Mouse (Mus musculus) embryonic facial prominence, embryonic 14.5 days (tissue): ENCODE measurements around the gene Gm20696. TPM values are rescaled to one million over a fixed set of nuclear protein-coding genes. Genes with fewer than 3 reads are reported as not detected.
A peak's percentile ranks its signal among the peaks of the same experiment; 100 is the strongest.

Experiments used
- ATAC-seq: fragments of 200-750 bp; cut with Nextera tagmentation; 2 replicates; pipeline ENCODE4 v1.8.0; 2017; ENCODE audit warnings: low read depth, moderate number of reproducible peaks, moderate TSS enrichment
- DNase-seq: peaks from one replicate; pipeline ENCODE4 v3.0.0-alpha.2; 2015; ENCODE audit warnings: low spot score
- H3K27ac ChIP-seq: fragments of 300-500 bp; sonication (generic); replicated peaks from 2 replicates; pipeline ENCODE4 v1.5.1; 2014; ENCODE audit warnings: low read depth, mild to moderate bottlenecking, low read length, moderate library complexity
- H3K27me3 ChIP-seq: fragments of 300-500 bp; sonication (generic); replicated peaks from 2 replicates; pipeline ENCODE4 v1.6.1; 2014; ENCODE audit warnings: low read length; ENCODE audit not compliant: control insufficient read depth, insufficient read depth
- H3K36me3 ChIP-seq: fragments of 300-500 bp; sonication (generic); 2 replicates; pipeline ENCODE4 v1.6.1; 2014; ENCODE audit warnings: low read length, mixed read lengths; ENCODE audit not compliant: control insufficient read depth, insufficient read depth
- H3K4me1 ChIP-seq: fragments of 300-500 bp; sonication (generic); 2 replicates; pipeline ENCODE4 v1.6.1; 2014; ENCODE audit warnings: antibody characterized with exemption, low read length; ENCODE audit not compliant: control insufficient read depth, insufficient read depth
- H3K4me2 ChIP-seq: fragments of 300-500 bp; sonication (generic); 2 replicates; pipeline ENCODE4 v1.6.1; 2014; ENCODE audit warnings: low read depth, mild to moderate bottlenecking, low read length, moderate library complexity, mixed read lengths
- H3K4me3 ChIP-seq: fragments of 300-500 bp; sonication (generic); 2 replicates; pipeline ENCODE4 v1.5.1; 2014; ENCODE audit warnings: low read depth, mild to moderate bottlenecking, low read length
- H3K9ac ChIP-seq: fragments of 300-500 bp; sonication (generic); 2 replicates; pipeline ENCODE4 v1.6.1; 2014; ENCODE audit warnings: low read depth, mild to moderate bottlenecking, low read length, moderate library complexity, mixed read lengths
- H3K9me3 ChIP-seq: fragments of 300-500 bp; sonication (generic); 2 replicates; pipeline ENCODE4 v1.6.1; 2016; ENCODE audit warnings: low read length; ENCODE audit not compliant: control insufficient read depth
- WGBS: fragments of 180-500 bp; shearing (Covaris S2); extraction: QIAGEN DNeasy Blood & Tissue Kit; methylation state at CpG from one replicate; pipeline ENCODE4 v1.1.7; 2014; 5-methylcytosine and 5-hydroxymethylcytosine counted together
- polyA plus RNA-seq: library from polyadenylated mRNA; unstranded; fragments of >200 nt; fragmentation: Nextera tagmentation; extraction: Ambion mirVana; gene quantifications from 2 replicates; pipeline ENCODE4 v1.2.1, GENCODE M21; 2014

The Gm20696 gene
- polyA plus RNA-seq, 1 experiment from 2014 or later: 3.0 TPM

DNA sequence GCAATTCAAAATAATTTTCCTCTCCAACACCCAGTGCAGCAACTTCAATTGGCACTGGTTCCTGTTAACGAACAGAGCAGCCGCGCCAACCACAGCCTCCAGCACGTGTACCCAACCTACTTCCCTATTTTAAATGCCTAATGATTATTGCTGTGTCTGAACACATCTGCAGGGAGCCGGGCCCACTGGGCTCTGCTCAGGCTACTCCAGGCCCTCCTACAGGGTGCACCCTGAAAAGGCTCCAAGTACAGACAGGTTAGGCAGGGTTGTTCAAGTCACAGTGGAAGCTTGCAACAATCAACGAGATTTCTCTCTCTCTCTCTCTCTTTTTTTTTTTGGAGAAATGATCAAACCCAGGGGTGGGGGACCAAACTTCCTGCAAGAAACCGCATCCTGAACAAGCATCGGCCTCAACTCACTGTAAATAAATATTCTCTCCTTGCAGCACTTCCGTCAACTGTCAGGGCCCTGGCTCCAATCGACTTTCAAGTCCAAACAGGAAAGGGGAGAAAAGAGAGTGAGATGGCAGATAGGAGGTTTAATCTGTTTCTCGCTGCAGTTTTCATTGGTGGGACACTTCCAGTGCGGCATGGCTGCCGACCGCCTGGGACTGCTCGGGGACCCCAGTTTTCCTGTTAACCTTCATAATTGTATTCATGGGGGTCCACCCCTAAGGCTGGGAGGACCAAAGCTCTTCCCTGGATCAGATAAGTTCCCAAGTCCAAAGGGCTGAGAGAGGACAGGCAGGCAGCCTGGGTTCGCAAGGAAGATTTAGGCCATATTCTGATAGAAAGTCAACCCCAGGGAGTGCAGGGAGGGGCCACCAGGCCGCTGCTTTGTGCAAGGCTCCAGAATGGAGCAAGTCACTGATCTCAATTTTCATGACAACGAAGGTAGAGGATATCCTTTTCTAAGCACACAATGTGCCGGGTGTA, 277.6 kb downstream of the Gm20696 start:
- Histone ChIP-seq H3K9me3 (no peaks in the 10 kb centered on the region), H3K4me1 (peaks cover 12% of the 10 kb centered on the region), H3K4me2 (no peak overlapping the region), H3K9ac (no peak overlapping the region), H3K4me3 (no peak overlapping the region), H3K27me3 (no peaks in the 10 kb centered on the region), H3K36me3 (no peaks in the 10 kb centered on the region), H3K27ac (peak overlapping the region; percentile 68)
- 57% methylated on average over 19 of the region's 19 CpGs for WGBS
- ATAC-seq (peak; percentile 67), DNase-seq (peak; percentile 59)

DNA sequence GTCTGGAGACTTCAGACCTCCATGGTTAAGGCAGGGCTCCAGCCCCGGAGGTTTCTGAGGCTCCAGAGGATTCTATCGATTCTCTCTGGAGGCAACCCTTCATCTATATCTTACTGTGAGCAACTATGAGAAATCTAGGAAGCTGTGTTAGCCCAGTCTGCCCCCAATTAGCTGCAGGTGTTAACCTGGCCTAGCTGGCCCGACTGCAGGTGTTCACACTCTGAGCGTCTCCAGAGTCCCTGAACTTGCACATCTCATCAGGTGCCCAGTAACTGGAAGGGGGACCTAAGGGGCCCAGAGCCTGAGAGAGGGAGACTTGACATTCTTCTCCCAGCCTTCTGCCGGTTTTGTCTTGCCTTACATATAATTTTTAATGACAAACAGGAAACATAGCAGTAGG, 278.6 kb downstream of the Gm20696 start:
- Histone ChIP-seq H3K9me3 (no peaks in the 10 kb centered on the region), H3K27ac (no peak overlapping the region), H3K9ac (no peak overlapping the region), H3K4me3 (no peak overlapping the region), H3K4me1 (peaks cover 12% of the 10 kb centered on the region), H3K27me3 (no peaks in the 10 kb centered on the region), H3K36me3 (no peaks in the 10 kb centered on the region), H3K4me2 (no peak overlapping the region)
- no peak for DNase-seq
- ATAC-seq: no peak
- 74% methylated on average over 5 of the region's 5 CpGs for WGBS

GRCm38 (mm10) chr6:99385059-99385604, 281.5 kb downstream of the Gm20696 start:
- DNase-seq (no peak), ATAC-seq (no peak)
- Histone ChIP-seq H3K9me3 (no peaks in the 10 kb centered on the region), H3K27me3 (no peaks in the 10 kb centered on the region), H3K4me2 (no peak overlapping the region), H3K4me1 (peaks cover 12% of the 10 kb centered on the region), H3K27ac (no peak overlapping the region), H3K36me3 (no peaks in the 10 kb centered on the region), H3K4me3 (no peak overlapping the region), H3K9ac (no peak overlapping the region)
- WGBS: 73% methylated on average over 2 of the region's 2 CpGs

DNA sequence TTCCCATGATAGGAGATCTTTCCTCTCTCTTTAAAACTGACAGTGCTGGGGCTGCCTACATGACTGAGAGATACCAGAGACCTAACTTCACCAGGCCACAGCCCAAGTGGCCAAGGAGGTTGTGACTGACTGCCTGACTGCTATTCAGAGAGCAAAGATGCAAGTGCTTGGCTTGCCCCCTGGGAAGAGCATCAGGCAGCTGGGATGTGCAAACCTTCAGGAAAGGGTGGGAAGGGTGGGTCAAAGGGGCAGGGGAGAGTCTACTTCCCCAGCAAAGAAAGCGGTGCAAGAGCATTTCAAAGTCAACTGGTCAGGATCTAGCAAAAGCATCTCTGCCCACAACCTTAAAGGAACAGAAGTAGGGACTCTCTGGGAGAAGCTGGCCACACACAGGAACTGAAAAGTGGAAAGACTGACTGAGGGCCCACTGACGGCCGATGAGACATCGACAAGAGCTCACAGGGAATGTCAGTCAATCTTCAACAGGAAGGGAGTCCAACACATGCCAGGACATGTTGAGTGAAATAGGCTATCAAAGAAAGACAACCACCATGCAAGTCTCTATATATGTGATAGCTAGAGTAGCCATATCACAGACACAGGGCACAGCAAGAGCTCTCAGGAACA, 282.6 kb downstream of the Gm20696 start:
- 65% methylated on average over 4 of the region's 4 CpGs for WGBS
- ATAC-seq: no peak

DNA sequence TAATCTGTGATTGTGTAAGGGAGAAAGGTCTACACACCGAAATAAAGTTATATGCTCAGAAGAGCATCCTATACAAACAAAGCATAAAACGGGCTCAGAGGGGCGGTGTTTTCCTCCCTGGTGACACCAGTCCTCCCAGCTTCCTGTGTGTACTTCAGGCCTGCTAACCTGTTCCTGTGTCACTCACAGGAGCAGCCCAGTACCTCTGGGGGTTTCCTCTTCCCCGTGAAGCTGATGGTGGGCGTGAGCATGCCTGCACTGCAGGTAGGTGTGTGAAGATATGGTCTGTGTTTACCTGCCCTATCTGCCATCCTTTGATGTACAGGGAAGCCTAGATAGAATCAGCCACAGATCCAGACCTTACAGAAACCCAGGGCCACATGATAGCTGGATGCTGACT, 286.5 kb downstream of the Gm20696 start:
- H3K27ac ChIP-seq: no peak overlapping the region

More for the DNA sequence above, 282.6 kb downstream of the Gm20696 start:
- Histone ChIP-seq H3K36me3 (no peaks in the 10 kb centered on the region), H3K4me3 (no peak overlapping the region), H3K4me2 (no peak overlapping the region), H3K27me3 (no peaks in the 10 kb centered on the region), H3K9ac (no peak overlapping the region), H3K27ac (no peak overlapping the region), H3K4me1 (peaks cover 3% of the 10 kb centered on the region), H3K9me3 (no peaks in the 10 kb centered on the region)
- no peak for DNase-seq

GRCm38 (mm10) chr6:99378997-99379710, 287.4 kb downstream of the Gm20696 start:
- Histone ChIP-seq H3K4me3 (no peak overlapping the region), H3K4me1 (peaks cover 15% of the 10 kb centered on the region), H3K27ac (no peak overlapping the region), H3K9me3 (no peaks in the 10 kb centered on the region), H3K9ac (no peak overlapping the region), H3K36me3 (no peaks in the 10 kb centered on the region), H3K27me3 (no peaks in the 10 kb centered on the region), H3K4me2 (no peak overlapping the region)
- ATAC-seq (no peak), DNase-seq (no peak)
- 69% methylated on average over 7 of the region's 7 CpGs for WGBS

More for the DNA sequence above, 286.5 kb downstream of the Gm20696 start:
- no peak for ATAC-seq
- Histone ChIP-seq H3K4me3 (no peak overlapping the region), H3K27me3 (no peaks in the 10 kb centered on the region), H3K9ac (no peak overlapping the region), H3K9me3 (no peaks in the 10 kb centered on the region), H3K36me3 (no peaks in the 10 kb centered on the region), H3K4me1 (peaks cover 15% of the 10 kb centered on the region), H3K4me2 (no peak overlapping the region)
- no peak for DNase-seq
- 86% methylated on average over 5 of the region's 5 CpGs for WGBS

- H3K9ac ChIP-seq: no peak overlapping the region
- H3K4me2 ChIP-seq: no peak overlapping the region
- no peak overlapping the region for H3K27ac ChIP-seq
- no peaks in the 10 kb centered on the region for H3K9me3 ChIP-seq
- H3K36me3 ChIP-seq: no peaks in the 10 kb centered on the region
- H3K4me1 ChIP-seq: peaks cover 15% of the 10 kb centered on the region
- ATAC-seq: no peak
- H3K4me3 ChIP-seq: no peak overlapping the region
- WGBS: 56% methylated on average over 4 of the region's 4 CpGs
- H3K27me3 ChIP-seq: no peaks in the 10 kb centered on the region
- no peak for DNase-seq
These were observed 288.9 kb downstream of the Gm20696 start for GRCm38 (mm10) chr6:99377716-99378115.

DNA sequence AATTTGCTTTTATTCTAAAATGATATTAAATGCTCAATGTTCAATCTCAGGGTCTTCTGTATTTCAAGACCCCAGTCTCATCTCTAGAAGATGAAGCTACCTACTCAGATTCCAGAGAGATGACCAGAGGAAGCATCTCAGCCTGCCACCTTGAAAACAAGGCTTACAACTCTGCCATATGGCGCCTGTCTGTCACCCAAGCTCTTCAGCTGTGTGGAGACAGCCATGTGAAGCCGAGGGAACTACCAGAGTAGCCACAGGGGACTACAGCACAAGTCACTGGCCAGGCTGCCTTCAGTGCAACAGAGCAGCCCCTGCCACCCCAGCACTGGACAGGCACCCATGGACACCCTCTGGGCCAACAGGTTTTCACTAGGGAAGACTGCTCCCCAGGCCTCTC, 289.5 kb downstream of the Gm20696 start:
- DNase-seq (no peak), ATAC-seq (no peak)
- H3K27me3 ChIP-seq: no peaks in the 10 kb centered on the region
- peaks cover 15% of the 10 kb centered on the region for H3K4me1 ChIP-seq
- no peak overlapping the region for H3K9ac ChIP-seq
- no peak overlapping the region for H3K4me3 ChIP-seq
- no peaks in the 10 kb centered on the region for H3K9me3 ChIP-seq
- no peak overlapping the region for H3K4me2 ChIP-seq
- no peak overlapping the region; the same call in 1 of the 2 replicates for H3K27ac ChIP-seq
- no peaks in the 10 kb centered on the region for H3K36me3 ChIP-seq
- WGBS: 49% methylated on average over 2 of the region's 2 CpGs
